Mouse (Mus musculus) cerebellum, postnatal 4 days (tissue): ENCODE measurements around the gene Gas6.
A peak's percentile ranks its signal among the peaks of the same experiment; 100 is the strongest.

Experiments used
- DNase-seq, 2 experiments: peaks; one replicate each; pipeline ENCODE4 v3.0.0; 2022; ENCODE audit warnings: low spot score in 2 of 2, mixed read lengths in 1 of 2

Gene Gas6

DNA sequence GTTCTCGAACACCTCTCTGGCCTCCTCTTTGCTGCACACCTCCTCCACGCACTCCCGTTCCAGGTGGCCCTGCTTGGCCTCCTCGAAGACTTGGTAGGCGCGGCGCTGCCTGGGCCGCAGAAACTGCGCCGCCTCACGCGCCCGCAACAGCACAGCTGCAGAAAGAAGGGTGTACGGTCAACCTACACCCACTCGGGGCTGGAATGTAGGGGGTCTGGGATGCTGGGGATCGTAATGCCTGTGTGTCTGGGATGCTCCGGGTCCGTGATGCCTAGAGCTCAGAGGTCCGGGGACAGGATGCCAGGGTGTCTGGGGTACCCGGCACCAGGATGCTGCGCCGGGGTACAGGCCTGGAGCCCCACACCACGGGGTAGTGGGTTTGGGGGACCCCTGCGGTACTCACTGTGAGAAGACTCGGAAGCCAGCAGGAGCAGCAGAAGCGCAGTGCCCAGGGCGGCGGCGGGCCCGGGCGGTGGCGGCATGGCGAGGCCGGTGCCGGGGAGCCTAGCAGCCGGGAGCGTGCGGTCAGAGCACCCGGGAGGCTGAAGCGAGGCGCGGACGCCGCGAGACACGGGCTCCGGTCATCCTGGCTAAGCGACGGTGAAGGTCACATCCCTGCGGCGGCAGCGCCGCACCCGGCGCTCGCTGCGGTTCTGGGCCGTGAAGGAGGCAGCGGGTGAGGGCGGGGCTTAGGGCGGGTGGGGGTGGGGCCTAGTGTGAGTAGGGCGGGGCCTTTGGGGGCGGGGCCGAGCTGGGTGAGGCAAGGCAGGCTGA, at the start of gene Gas6:
Gas6 (minus strand) TSS at position 633 of the 774 bp plus-strand sequence.
- peak; percentile 44 to 68 for DNase-seq

DNA sequence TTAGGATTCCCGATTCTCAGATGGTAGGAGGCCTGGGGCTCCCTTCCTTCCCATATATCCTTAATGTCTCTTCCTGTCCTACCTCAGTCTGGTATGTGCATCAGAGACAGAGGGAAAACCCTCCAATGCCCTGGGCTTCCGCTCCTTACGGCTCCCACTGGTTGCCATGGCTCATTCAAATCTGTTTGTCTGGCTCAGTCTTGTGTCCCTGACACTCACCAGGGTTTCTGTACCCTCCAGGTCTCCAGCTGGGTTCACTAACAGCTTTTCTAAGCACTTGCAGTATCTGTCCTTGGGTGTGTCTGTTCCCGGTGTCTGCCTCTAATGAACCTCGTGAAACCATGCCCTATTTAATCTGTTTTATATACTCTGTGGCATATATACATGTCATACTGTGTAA, 47.2 kb upstream of the Gas6 start:
- DNase-seq: no peak

DNA sequence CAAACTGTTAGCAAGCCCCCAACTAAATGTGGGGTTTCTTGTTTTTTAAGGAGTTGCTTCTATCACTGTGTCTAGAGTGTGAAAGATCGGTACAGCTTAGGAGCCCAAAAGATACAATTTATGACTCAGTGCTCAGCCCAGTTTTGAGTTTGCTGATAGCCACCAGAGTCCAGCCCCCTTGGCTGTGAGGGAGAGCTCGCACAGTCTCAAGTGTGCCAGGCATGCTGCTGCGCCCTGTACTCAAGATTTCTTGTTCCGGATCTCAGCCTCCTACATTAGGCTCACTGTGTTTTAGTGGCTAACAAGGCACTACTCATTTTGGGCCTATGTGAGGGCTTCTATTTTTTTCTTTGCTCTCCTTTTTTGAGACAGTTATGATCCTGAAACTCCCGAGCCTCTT, 45.8 kb upstream of the Gas6 start:
- DNase-seq: no peak

DNA sequence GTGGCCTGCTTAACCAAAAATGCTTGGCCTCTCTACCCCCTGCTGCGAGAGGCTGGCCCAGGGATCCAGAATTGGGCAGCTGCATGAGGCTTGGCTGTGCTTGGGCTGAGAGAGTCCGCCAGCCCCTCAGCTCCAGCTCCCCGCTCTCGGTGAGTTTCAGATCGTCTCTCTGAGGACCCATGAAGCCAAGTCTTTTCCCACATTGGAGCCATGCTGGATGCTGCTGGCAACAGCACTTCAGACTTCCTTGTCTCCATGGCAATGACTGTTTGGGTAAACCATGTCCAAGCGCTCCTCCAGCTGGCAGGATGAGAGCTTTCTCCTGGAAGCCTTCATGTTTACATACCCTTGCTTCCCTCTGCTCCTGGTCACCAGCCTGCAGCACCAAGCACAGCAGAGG, 44.5 kb upstream of the Gas6 start:
- peak; percentile 40 to 61 for DNase-seq

DNA sequence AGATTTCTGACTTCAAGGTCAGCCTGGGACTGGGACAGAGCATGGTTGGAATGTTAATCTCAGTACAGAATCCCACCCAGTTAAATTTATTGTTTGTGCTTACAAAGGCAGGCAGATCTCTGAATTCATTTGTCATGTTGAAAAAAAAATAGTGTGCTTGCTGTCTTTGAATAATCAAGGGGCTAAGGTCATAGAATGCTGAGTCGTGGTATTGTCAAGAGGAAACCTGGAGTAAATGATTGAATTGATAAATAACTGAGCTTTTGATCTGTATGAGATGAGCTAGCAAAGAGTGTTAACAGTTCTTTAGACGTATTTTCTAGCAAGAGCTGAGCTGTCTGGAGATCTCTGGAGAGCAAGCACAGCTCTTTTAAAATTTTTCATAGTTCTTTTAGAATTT, 42.8 kb upstream of the Gas6 start:
- no peak for DNase-seq

DNA sequence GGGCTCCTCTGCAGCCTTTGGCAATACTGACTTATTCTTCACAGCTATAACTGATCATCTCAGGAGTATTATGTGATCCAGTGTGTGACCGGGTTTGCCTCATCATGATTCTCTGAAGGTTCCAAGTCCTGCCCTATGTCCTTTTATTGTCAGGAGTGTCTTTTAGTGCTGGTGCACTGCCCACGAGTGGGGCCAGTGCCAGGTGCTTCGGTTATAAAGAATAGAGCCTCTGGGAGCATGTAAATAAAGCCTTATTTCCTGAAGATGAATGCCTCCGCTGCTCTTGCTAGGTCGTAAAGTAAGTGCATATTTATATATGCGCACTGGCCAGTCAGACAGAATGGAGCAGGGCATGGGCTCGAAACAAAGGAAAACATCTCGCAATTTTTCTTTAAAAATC, 38.8 kb upstream of the Gas6 start:
- DNase-seq: no peak

DNA sequence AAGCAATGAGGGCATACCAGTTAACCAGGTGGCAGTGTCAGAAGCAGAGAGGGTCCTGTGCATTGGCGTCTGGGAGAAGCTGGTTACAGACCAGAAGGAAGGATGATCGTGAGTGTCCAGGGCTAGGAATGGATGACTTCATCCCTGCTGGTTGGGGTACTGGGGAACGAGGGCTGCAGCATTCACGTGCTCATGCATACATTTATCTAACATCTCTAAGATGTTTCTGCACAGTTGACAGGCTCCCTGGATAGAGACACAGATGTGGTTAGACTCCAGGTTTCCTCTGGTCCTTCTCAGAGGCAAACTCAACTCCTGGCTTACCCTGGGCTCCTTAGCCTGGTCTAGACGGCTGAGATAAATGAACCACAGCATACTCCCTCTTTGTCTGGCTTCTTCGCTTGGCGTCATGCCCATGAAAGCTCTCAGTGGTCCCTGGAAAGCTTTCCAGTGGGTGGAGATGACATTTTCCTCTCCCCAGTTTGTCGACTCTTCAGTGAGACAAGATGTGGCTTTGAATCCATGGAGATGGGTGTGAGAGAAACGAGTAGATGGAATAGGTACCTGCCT, 37.4 kb upstream of the Gas6 start:
- peak in 1 of 2 experiments; percentile 20 for DNase-seq

DNA sequence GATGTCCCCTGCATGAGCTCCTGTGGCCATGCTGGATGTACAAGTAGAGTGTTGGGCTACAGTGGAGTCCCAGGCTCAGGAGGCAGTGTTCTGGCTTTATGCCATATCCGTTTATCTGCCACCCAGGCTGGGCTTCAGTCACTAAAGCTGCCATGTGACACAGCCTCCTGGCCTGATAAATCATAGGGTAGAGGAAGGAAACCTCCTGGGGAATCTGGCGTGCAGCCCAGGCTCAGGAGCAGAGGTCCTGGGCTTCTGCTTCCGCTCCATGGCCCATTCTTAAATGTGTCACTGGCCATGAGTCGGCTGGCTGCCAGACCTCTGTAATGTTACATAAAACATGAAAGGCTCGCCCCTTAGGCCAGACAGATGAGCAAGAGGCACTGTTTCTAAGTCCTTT, 36.7 kb upstream of the Gas6 start:
- DNase-seq: peak; percentile 55 to 89

DNA sequence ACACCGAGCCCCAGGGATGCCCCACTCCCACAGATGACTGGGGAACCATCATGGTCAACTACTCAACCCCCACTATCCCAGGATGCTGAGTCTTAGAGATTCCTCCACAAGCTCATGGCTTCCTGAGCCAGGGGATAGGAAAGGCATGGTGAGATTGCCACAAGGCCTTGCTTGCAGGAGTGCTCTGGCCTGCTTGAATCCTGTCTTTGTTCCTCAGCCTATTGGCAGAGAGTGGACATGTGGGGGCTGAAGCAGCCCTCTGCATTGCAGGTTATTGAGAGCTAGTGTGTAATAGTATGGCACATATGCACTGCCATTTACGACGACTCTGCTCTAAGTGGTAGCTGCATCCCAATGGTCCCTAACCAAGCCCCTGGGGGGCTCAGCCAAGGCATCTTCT, 36.1 kb upstream of the Gas6 start:
- DNase-seq: no peak

DNA sequence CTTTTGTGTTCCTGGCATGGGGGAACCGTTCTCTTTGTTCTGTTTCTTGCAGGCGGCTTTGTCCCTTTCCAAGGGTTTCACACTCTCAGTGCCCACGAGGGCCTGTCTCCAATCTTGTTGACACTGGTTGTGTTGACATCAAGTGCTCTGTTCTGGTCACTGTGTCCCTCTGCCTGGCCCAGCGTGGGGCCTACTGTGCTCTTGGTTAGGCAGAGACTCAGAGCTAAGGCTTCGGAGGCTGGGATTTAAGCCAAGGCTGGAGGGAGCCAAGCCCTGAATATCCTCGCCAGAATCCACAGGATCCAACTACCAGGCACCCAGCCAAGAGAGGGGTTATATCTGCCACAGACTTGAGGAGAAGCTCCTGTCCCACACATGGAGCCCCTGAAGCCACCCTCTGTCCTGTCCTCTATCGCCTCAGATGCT, 35.6 kb upstream of the Gas6 start:
- DNase-seq: peak; percentile 70 to 94

DNA sequence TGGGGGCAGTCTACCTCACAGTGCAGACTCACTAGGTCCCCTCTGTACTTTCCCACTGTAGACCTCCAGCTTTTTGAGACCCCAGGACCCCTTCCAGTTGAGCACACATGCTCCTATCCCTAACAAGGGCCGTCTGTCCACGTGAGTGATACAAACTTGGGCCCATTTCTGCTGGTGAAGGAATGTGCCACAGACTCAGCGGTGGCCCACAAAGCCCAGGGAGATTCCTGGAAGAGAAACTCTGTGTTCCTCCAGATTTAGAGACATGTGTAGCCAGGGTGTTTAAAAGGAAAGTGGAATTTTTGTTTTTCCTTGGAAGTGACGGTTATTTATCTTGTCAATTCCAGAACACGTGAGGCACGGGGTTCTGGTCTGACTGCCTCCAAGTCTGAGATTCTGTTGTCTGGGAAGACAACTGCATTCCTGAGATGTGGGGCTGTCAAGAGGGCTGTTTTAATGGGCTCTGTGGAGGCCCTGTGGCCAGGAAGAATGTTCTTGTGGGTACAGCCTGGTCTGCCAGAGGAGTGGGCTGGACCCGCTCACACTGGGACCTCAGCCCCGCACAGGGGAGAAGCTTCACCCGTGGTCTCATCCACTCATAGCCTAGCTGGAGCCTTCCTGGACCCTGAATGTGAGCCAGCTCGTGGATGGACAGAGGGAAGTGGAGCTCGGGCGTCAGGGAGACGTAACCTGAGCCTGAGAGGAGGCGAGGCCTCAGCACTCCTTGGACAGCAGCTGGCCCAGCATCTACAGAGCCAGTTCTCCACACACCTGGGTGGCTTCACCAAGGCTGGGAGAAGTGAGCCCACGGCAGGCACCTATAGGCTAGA, 34.9 kb upstream of the Gas6 start:
- no peak for DNase-seq

DNA sequence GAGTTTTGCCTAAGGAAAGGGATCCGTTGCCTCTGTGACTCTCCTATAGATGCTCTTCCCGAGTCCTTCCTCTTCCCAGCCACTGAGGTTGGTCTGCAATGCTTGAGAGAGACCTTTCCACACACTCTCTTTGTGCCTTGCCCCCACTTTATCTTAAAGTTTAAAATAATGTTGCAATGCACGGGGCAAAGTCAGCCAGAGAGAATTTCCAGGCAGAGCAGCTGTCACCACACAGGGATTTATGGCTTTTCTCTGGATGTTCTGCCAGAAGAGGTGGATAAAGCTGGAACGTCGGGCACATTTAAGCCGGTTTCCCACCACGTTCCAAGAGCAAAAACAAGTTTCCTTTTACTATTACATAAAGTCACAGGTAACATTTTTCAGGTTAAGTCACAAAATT, 27.1 kb upstream of the Gas6 start:
- DNase-seq: no peak

DNA sequence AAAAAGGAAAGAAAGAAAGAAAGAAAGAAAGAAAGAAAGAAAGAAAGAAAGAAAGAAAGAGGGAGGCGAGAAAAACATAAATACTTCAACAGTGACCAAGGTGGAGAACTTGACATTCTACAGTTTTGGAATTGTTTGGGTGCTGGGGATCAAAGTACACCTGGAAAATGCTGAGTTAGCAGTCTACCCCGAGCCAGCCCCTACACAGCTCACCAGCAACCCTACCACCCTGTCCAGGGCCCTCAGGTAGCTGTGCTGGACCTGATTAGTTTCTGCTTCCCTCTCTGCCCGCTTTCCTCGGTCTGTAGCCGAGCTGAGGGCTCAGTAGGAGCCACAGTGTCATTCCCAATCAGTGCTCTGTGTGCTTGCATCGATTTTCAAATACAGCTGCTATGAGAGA, 26.1 kb upstream of the Gas6 start:
- no peak for DNase-seq

DNA sequence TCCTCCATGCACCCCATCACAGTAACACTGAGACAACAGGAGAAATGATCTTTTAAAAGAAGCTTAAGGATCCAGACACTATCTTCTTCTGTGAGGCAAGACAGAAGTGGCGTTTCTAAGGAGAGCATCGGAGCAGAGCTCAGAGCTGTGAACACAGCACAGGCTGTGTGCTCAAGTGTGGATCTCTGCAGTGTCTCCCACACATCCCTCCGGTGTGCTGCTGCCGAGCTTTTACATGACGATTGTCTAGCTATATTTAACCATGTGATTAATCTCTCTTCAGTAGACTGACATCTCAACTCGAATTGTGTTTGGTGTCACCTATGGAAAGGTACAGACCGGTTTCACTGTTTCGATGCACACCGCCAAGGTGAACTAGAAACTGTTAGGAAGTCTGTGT, 25.2 kb upstream of the Gas6 start:
- DNase-seq: no peak

DNA sequence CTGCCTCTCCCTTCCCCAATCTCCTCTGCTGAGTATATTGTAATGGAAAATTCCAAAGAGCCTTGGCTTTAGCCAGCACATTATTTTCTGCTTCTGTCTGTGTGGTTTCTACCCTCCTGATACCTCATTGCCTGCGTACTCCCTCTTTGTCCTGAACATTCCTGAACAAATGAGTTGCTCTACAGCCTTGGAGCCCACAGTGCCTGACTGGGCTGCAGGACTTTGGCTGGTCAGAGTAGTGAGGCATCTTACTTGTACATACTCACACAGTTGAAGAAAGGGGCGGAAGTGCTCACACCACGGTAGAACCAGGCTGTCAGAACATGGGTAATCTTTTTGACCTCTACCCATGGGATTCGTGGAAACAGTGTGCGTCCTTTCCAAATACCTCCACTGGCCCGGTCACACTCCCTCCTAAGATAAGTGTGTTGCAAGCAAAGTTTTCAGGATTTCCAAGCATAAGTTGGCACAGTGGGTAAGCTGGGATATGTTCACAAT, 23.0 kb upstream of the Gas6 start:
- DNase-seq: no peak

DNA sequence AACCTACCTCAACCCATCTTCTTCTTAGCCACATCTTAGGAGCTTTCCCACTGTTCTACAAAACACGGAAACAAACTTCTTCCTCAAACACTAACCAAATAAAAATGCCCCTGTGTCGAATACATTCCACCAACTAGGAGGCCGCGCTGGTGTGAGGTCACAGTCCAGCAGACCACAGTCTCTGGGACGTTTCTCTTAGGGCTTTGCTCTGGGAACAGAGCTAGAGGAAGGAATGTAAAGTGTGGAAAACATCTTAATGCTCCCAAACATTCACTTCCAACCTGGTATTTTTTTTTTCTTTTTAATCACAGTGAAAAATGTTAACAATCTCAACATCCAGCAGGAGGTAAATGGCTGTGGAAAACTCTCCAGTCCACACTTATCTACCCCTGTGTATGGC, 22.4 kb upstream of the Gas6 start:
- DNase-seq: no peak

DNA sequence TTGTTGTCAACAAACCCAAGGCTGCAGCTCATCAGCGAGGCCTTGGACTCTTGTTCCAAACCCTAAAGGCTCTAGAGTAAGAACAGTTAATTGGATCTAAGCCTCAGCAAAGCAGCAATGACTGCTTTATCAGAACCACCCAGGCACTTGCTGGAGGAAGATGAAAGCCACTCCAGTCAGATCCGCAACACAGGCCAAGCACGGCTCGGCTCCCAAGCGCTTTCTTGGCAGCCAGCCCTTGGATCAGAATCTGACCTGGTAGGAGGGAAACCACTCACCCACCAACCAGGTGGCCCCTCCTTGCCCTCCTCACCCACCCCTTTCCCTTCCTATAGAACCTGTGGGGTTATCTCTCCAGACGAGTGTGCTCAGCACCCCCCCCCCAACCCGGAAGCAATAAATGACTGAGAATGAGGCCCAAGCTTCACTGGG, 21.7 kb upstream of the Gas6 start:
- no peak for DNase-seq

DNA sequence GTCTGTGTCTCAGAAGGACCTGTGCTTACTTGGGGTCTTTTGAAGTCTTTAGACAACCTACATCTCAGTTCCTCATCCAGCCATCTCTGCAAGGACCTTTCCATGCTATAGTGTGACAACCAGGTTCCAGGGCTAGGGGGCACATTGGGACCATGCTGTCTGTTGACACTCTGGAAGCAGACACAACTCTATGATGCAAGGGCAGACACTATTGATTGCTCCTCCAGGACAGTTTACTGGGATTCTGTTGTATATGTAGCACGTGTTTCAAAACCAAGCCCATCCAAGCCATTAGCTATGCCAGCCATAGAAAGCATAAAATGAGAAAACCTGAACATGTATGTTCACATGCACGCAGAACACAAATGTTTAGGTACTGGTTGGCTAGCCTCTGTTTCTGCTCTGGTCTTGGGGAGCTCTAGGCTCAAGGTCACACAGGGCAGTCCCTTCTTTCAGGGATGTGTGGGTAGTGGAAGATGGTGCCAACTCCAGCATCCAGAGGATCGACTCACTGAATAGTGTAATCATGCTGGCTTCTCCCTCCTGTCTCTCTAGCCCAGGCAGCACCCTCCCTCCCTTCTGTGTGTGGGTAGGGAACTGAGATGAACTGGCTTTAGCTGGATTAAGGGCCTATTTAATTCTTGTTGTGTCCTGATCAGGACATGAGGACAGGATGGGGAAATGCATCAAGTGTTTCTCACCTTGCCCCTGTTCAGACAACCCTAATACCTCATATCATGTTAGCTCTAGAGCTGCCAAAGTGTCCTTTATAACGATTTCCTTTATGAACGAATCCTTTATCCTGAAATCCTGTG, 19.5 kb upstream of the Gas6 start:
- no peak for DNase-seq

DNA sequence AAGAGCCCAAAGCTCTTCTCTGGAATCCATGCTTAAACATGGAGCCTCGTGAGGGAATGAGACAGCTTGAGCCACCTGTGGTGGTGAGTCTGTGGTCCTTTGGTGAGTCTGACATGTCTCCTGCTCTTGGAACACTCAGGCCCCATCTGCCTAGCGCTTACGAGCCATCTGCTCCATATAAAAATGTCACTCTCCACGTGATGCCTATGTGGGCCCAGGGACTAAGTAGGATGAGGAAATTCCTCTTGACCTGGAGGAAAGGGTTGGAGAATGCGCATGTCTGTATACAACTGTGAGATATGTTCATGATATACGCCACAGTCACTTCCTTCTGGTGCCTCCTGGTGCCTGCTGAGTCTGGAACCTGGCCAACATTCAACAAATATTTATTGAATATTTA, 18.4 kb upstream of the Gas6 start:
- DNase-seq: peak in 1 of 2 experiments; percentile 29

DNA sequence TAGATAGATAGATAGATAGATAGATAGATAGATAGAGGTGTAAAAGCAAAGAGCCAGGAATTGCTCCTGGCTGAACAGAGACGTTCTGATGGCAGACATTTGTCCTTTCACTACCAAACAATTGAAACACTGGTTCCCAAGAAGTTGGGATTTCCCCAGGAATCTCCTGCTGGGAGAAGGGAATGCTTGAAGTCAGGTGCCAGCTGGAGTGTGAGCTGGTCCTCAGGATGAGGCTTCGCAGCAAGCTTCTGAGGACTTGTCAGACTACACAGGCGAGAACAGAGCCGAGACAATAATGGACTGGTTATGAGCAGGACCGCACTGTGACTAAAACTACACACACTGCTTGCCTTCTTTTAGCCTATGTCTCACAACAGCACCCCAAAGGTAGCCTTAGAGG, 17.7 kb upstream of the Gas6 start:
- no peak for DNase-seq

DNA sequence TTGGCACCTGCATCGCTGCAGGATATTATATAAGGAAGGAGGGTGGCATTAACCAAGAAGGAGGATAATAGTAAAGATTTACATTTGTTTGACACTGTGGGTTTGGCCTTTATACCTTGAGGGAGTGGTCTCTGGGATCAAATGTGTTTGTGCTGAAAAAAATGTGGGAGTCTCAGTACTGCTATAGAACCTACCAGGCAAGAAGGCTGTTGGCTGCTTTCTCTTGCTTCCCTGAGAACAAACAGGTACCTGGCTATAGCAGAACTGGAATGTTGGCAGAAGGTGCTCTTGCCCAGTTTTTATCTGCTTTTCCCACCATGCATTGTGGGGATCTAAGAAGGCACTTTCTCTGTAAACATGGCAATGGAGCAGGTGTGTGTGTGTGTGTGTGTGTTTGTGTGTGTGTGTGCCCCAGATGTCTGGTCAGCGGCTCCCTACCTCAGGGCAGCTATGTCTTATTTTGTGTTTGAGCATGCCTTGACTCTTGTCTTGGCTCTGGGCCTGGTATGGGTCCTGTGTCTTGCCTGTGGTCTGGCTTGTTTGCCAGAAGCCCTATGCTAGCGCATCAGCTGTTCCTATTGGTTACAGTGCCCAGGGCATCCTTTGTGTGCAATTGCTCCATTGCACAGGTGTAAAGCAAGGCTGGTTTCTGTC, 13.1 kb upstream of the Gas6 start:
- DNase-seq: no peak
